Mouse (Mus musculus) natural killer cell, adult 2 months (primary cell): ENCODE results near the gene Tas2r118.

ENCODE experiments used
- DNase-seq, 2 experiments: peaks; one replicate each; pipeline ENCODE4 v3.0.0; 2022; ENCODE audit warnings: low spot score in 2 of 2

Gene Tas2r118

DNA sequence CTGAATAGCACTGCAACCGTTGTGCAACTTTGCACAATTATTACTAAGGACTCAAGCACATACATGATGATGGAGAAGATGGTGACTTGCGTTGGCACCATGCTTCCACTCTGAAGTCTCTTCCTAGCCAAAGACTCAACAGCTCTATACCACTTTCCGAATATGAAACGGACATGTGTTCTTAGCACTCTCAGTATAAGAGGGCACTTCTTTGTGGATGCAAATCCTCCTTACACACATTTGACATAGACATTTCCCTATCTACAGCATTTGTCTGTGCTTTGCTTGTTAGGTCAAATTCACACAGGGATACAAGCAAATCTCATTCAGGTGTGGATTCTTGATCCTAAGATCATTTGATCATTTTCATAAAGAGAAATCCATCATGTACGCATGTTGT is at the start of gene Tas2r118:
Tas2r118 (minus strand) TSS at position 101 of the 400 bp plus-strand sequence.
- DNase-seq = no peak

GRCm38 (mm10) chr6:24018320-24018719 is 48.5 kb upstream of the Tas2r118 start:
- no peak for DNase-seq

DNA sequence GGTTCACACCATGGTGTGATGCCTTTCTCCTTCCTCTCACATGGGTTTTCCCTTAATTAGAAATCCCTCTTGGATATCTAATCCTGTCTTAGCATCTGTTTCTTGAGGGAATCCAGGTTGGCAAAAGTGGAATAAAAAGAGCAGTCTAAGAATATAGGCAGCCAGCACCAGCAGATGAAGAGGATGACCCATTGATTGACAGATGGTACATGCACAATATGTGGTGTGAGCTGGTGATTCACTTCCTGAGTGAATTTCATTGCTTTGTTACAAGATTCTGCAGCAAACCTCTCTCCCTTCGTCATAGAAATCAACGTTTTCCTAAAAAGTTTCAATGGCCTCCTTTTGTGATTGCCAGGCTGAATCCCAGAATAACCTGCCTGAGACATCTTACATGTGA is 23.4 kb upstream of the Tas2r118 start:
- no peak for DNase-seq

- no peak for DNase-seq
These were observed 21.0 kb upstream of the Tas2r118 start for GRCm38 (mm10) chr6:23990687-23991387.

DNA sequence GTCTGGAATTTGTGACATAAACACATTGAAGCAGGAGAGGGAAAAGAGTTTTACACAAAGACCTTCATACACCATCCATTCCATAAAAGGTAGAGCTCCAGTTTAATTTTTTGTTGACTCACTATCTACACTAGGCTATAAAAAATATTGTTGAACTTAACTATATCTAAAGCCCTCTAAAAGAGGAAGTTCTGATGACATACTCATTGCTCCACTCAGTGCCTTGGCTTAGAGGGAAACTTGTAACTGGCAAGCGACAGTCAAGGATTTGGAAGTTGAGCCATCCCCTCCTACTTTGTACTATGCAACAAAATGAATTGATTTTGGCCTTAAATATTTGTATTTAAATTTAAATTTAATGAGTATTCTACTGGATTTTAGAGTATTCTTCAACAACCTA is 16.4 kb upstream of the Tas2r118 start:
- no peak for DNase-seq

- DNase-seq = no peak
These were observed 2.9 kb downstream of the Tas2r118 start for GRCm38 (mm10) chr6:23966980-23967379.

- no peak for DNase-seq
These were observed 3.9 kb downstream of the Tas2r118 start for GRCm38 (mm10) chr6:23965925-23966324.

GRCm38 (mm10) chr6:23963741-23964140 is 6.1 kb downstream of the Tas2r118 start:
- no peak for DNase-seq

GRCm38 (mm10) chr6:23940776-23941175 is 29.1 kb downstream of the Tas2r118 start:
- no peak for DNase-seq

DNA sequence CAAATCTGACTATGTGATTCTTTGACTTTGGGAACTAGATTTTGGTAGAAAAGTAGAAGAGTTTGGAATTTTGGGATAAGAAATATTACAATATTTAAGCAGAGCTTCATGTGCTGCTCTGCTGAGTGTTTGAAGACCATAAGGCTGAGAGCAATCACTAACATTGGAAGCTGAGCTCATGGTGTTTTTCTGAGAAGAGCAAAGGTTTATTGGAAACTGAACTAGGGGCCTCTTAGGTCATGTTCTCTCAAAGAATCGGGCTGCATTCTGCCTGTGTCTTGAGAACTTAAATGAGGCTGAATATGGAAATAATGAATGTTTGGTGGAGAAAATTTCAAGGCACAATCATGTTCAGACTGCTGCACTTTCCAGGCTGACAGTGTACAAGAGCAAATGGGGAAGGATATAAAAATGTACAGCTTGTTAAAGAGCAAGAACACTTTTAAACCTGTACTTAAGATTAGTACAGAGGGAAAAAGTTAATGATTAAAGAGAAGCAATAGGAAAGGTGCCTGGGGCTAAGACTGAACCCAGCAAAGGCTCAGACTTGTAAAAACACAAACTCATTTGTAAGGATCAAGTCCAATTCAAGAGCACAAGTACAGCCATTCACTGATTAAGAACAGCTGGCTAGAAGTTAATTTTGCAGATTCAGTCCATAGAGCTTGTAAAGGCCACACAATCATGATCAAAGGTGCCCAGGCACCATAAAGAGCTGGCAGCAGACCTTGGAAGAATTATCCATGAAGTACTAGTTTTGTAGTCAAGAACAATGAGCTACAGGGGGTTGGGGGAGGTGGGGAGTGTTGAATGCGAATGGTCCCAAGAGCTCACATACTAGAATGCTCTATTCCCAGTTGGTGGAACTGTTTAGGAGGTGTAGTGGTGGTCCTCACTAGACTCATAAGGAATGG is 31.0 kb downstream of the Tas2r118 start:
- no peak for DNase-seq

GRCm38 (mm10) chr6:23936414-23936813 is 33.4 kb downstream of the Tas2r118 start:
- no peak for DNase-seq

GRCm38 (mm10) chr6:23923806-23924205 is 46.1 kb downstream of the Tas2r118 start:
- no peak for DNase-seq
